Mouse (Mus musculus) forebrain, embryonic 14.5 days (tissue): ENCODE measurements around the gene Mcl1. TPM values are rescaled to one million over a fixed set of nuclear protein-coding genes. Genes with fewer than 3 reads are reported as not detected.

Experiments
- ATAC-seq: fragments of 200-750 bp; cut with Nextera tagmentation; 2 replicates; pipeline ENCODE4 v1.8.0; 2017; ENCODE audit warnings: mild to moderate bottlenecking, moderate library complexity
- DNase-seq: peaks from one replicate; pipeline ENCODE4 v3.0.0-alpha.2; 2015; ENCODE audit warnings: low spot score
- H3K27ac ChIP-seq: fragments of 300-500 bp; sonication (generic); 2 replicates; pipeline ENCODE4 v1.5.1; 2014; ENCODE audit warnings: low read depth, mild to moderate bottlenecking, control low read depth, low read length, moderate library complexity
- H3K27me3 ChIP-seq: fragments of 300-500 bp; sonication (generic); replicated peaks from 2 replicates; pipeline ENCODE4 v1.6.1; 2014; ENCODE audit warnings: low read length, control low read depth, mixed read lengths; ENCODE audit not compliant: control insufficient read depth, insufficient read depth
- H3K36me3 ChIP-seq: fragments of 300-500 bp; sonication (generic); 2 replicates; pipeline ENCODE4 v1.6.1; 2014; ENCODE audit warnings: low read length, control low read depth; ENCODE audit not compliant: control insufficient read depth, insufficient read depth
- H3K4me1 ChIP-seq: fragments of 300-500 bp; sonication (generic); 2 replicates; pipeline ENCODE4 v1.6.1; 2014; ENCODE audit warnings: antibody characterized with exemption, low read length, control low read depth; ENCODE audit not compliant: control insufficient read depth, insufficient read depth
- H3K4me2 ChIP-seq: fragments of 300-500 bp; sonication (generic); 2 replicates; pipeline ENCODE4 v1.6.1; 2014; ENCODE audit warnings: mild to moderate bottlenecking, control low read depth, low read length
- H3K4me3 ChIP-seq: fragments of 300-500 bp; sonication (generic); 2 replicates; pipeline ENCODE4 v1.5.1; 2014; ENCODE audit warnings: low read depth, low read length, control low read depth
- H3K9ac ChIP-seq: fragments of 300-500 bp; sonication (generic); 2 replicates; pipeline ENCODE4 v1.6.1; 2014; ENCODE audit warnings: mild to moderate bottlenecking, low read length, control low read depth, moderate library complexity
- H3K9me3 ChIP-seq: fragments of 300-500 bp; sonication (generic); replicated peaks from 2 replicates; pipeline ENCODE4 v1.6.1; 2016; ENCODE audit warnings: low read length, control low read depth, mixed read lengths; ENCODE audit not compliant: control insufficient read depth
- WGBS: fragments of 180-500 bp; shearing (Covaris S2); extraction: QIAGEN DNeasy Blood & Tissue Kit; methylation state at CpG from one replicate; pipeline ENCODE4 v1.1.7; 2014; 5-methylcytosine and 5-hydroxymethylcytosine counted together
- polyA plus RNA-seq: library from polyadenylated mRNA; unstranded; fragments of >200 nt; fragmentation: Nextera tagmentation; extraction: Ambion mirVana; gene quantifications from 2 replicates; pipeline ENCODE4 v1.2.1, GENCODE M21; 2014

The Mcl1 gene
- polyA plus RNA-seq, 1 experiment from 2014 or later = 50.8 TPM

DNA sequence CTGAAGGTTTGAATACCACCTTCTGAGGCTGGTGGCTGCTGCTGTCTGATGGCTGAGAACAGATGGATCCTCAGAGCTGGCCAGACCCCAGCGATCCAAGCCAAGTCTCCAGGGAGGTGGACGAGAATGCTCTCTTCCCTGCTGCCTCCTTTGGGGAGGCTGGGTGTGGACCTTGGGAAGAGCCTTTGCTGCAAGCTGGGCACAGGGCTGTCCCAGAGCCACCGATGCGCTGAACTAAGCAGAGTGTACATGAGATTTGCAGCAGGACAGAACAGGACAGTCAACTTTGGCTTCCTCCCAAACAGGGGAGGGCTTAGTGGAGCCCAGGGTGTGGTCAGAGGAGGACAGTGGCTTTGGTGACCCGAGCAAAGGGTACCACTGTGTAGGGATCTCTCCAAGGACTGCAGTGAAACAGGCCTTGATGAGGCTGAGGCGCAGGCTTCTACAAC, 41.7 kb downstream of the Mcl1 start:
- Histone ChIP-seq H3K9me3 (no peaks in the 10 kb centered on the region), H3K4me1 (peaks cover 8% of the 10 kb centered on the region), H3K36me3 (no peaks in the 10 kb centered on the region), H3K27me3 (no peaks in the 10 kb centered on the region), H3K4me2 (no peak overlapping the region), H3K4me3 (no peak overlapping the region), H3K27ac (no peak overlapping the region), H3K9ac (no peak overlapping the region)
- WGBS = 74% methylated on average over 6 of the region's 6 CpGs
- no peak for ATAC-seq
- DNase-seq = no peak

DNA sequence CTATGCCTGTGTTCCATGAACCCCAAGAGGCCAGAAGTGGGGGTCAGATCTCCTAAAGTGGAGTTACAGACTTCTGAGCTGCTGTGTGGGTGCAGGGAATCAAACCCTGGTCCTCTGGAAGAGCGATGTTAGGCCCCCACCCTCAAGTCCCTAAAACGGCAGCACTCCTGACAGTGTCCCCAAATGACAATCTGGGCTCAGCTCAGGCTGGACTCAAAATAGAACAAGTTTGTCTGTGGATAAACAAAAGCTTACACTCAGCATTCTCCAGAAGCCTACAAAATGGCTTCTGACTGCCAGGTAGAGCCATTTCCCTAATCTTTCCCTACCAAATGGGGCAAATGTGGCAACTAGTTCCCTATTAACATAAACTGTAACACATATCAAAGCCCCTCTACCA, 42.5 kb downstream of the Mcl1 start:
- 79% methylated on average over 2 of the region's 2 CpGs for WGBS
- peaks cover 8% of the 10 kb centered on the region for H3K4me1 ChIP-seq
- H3K4me3 ChIP-seq = no peak overlapping the region
- no peaks in the 10 kb centered on the region for H3K9me3 ChIP-seq
- no peaks in the 10 kb centered on the region for H3K36me3 ChIP-seq
- no peak overlapping the region for H3K27ac ChIP-seq
- no peak for DNase-seq
- no peak overlapping the region for H3K4me2 ChIP-seq
- no peak for ATAC-seq
- no peaks in the 10 kb centered on the region for H3K27me3 ChIP-seq
- no peak overlapping the region for H3K9ac ChIP-seq

DNA sequence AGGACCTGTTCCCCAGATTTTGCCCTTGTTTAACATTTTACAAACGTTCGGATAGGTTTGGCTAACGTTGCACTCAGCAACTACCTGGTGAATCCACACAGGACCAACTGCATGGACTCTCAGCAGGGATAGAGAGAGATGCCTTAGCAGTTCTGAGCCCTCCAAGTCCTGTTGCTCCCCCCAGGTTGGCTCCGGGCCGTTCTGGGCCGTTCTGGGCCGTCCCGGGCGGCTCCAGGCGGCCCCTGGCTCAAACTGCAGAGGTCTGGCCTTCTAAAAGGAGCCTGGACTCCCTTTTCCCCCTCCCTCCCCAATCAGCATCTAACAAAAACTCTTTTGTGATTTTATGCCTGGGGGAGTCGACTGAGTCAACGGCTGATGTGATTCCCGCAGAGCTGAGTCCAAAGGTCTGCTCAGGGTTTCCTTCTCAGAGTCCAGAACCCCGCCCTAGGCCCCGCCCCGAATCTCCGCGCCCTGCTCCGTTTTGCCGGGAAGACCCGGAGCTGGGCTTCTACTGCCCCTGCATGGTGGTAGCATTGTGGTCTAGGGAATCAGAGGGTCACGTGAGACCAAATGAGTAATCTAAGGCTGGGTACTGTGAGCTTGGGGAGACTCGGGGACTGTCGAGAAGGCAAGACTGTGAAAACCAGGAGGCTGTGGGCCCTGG, 43.4 kb downstream of the Mcl1 start:
- WGBS = 2% methylated on average over 24 of the region's 24 CpGs
- no peaks in the 10 kb centered on the region for H3K9me3 ChIP-seq
- DNase-seq (peak; percentile 70), ATAC-seq (peak; percentile 83)
- no peaks in the 10 kb centered on the region for H3K36me3 ChIP-seq
- peak overlapping the region; percentile 14 for H3K4me3 ChIP-seq
- H3K4me1 ChIP-seq = peaks cover 8% of the 10 kb centered on the region
- peak overlapping the region; percentile 62 for H3K9ac ChIP-seq
- H3K27me3 ChIP-seq = no peaks in the 10 kb centered on the region
- H3K4me2 ChIP-seq = peak overlapping the region; percentile 52
- no peak overlapping the region for H3K27ac ChIP-seq

DNA sequence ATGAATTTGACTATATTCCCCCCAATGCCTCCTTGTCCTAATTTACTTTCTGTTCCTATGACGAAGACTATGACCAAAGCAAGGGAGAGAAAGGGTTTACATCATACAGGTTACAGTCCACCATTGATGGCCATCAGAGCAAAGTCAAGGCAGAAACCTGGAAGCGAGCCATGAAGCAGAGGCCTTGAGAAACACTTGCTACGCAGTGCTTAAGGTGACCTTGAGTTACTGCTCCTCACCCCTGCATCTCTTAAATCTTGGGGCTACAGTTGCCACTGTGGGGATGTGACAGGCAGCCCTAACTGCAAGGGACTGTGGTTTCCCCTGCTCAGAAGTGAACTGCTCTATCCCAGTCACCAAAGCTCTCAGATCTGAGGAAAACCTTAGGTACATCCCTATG, 44.7 kb downstream of the Mcl1 start:
- H3K27ac ChIP-seq = no peak overlapping the region
- H3K36me3 ChIP-seq = no peaks in the 10 kb centered on the region
- H3K27me3 ChIP-seq = no peaks in the 10 kb centered on the region
- DNase-seq = no peak
- WGBS = 97% methylated on average over 3 of the region's 3 CpGs
- H3K4me3 ChIP-seq = no peak overlapping the region
- peaks cover 8% of the 10 kb centered on the region for H3K4me1 ChIP-seq
- no peak overlapping the region for H3K4me2 ChIP-seq
- no peak for ATAC-seq
- H3K9me3 ChIP-seq = no peaks in the 10 kb centered on the region
- no peak overlapping the region for H3K9ac ChIP-seq

DNA sequence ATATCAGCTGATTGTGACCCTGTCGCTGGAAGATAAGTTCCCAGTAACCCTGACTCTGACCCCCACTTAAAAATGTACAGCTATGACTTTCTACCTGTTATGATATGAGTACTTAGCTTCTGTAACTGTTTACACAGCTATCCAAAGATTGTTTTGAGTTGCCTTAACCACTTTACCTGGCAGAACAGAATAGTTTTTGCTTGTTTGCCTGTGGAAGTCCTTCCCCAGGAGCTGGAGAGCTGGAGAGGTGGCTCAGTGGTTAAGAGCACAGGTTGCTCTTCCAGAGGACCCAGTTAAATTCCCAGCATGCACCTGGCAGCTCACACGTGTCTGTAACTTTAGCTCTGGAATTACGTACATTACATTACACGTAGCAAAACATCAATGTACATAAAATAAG, 46.0 kb downstream of the Mcl1 start:
- 89% methylated on average over 4 of the region's 4 CpGs for WGBS
- no peak for ATAC-seq
- H3K27me3 ChIP-seq = no peaks in the 10 kb centered on the region

DNA sequence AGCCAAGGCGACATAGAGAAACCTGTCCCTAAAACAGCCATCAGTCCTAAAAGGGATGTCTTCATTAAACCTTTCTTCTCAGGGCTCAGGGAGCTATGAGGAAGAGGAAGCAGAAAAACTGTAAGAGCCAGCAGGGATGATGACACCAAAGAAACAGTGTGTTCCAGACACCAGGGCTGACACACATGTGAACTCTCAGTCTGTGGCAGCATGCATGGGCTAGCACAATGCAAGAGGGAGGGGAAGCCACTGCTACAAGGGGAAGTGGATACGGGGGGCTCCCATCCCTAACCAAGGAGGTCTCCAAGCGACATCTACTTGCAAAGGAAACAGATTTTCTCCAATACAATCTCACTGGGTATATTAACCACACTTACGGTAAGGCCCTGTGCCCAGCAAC, 47.7 kb downstream of the Mcl1 start:
- DNase-seq = no peak
- 91% methylated on average over 4 of the region's 4 CpGs for WGBS
- no peak overlapping the region for H3K27ac ChIP-seq
- no peaks in the 10 kb centered on the region for H3K36me3 ChIP-seq
- no peaks in the 10 kb centered on the region for H3K9me3 ChIP-seq
- no peaks in the 10 kb centered on the region for H3K27me3 ChIP-seq
- H3K4me1 ChIP-seq = peaks cover 8% of the 10 kb centered on the region
- ATAC-seq = no peak
- H3K4me3 ChIP-seq = no peak overlapping the region
- no peak overlapping the region for H3K9ac ChIP-seq
- H3K4me2 ChIP-seq = no peak overlapping the region

More for the DNA sequence above, 46.0 kb downstream of the Mcl1 start:
- H3K4me2 ChIP-seq = no peak overlapping the region
- no peak overlapping the region for H3K27ac ChIP-seq
- H3K4me1 ChIP-seq = peaks cover 8% of the 10 kb centered on the region
- no peak overlapping the region for H3K9ac ChIP-seq
- no peaks in the 10 kb centered on the region for H3K9me3 ChIP-seq
- H3K36me3 ChIP-seq = no peaks in the 10 kb centered on the region
- DNase-seq = no peak
- no peak overlapping the region for H3K4me3 ChIP-seq

DNA sequence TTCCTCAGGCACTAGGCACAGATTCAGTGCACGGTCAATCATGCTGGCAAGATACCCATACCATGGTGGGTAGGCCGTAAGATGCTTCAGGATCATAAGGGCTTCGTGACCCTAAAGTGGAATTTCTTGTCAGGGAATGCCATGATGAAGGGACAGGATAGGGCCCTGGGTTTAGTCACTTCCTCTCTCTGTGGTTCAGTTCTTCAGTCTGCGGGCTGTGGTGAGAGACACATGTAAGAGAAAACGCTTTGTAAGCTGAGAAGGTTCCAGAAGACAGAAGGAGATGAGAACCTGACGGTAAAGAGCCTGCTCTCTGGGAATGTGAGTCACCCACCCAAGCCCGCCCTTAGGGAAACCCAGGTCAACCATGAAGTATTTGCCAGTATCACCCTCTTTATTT, 48.9 kb downstream of the Mcl1 start:
- Histone ChIP-seq H3K9me3 (no peaks in the 10 kb centered on the region), H3K9ac (no peak overlapping the region), H3K27me3 (no peaks in the 10 kb centered on the region), H3K27ac (no peak overlapping the region), H3K4me1 (no peaks in the 10 kb centered on the region), H3K36me3 (no peaks in the 10 kb centered on the region), H3K4me3 (no peak overlapping the region), H3K4me2 (no peak overlapping the region)
- DNase-seq (no peak), ATAC-seq (no peak)
- WGBS = 95% methylated on average over 7 of the region's 7 CpGs

DNA sequence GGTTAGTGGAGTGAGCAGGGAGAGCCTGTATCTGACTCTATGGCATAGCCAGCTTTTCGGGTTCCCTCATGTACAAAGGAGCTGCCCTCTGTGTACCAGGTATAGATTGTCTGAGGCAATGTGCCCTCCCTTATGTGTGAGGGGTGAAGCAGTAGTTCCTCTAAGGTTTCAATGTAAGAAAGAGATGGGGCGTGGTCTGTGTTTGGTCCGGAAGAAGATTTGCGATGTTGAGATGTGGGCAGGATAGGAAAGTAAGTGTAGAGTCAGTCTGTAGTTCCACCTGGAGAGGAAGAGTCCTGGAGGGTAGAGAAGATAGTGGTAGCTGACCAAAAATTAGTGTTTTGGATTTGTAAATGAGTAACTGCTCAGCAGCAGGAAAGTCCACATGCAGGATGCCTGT, 50.5 kb downstream of the Mcl1 start:
- no peaks in the 10 kb centered on the region for H3K36me3 ChIP-seq
- H3K27ac ChIP-seq = no peak overlapping the region
- H3K27me3 ChIP-seq = no peaks in the 10 kb centered on the region
- H3K4me1 ChIP-seq = no peaks in the 10 kb centered on the region
- H3K9ac ChIP-seq = no peak overlapping the region
- H3K4me3 ChIP-seq = no peak overlapping the region
- H3K9me3 ChIP-seq = no peaks in the 10 kb centered on the region
- ATAC-seq = no peak
- no peak for DNase-seq
- H3K4me2 ChIP-seq = no peak overlapping the region
- 96% methylated on average over 4 of the region's 4 CpGs for WGBS

DNA sequence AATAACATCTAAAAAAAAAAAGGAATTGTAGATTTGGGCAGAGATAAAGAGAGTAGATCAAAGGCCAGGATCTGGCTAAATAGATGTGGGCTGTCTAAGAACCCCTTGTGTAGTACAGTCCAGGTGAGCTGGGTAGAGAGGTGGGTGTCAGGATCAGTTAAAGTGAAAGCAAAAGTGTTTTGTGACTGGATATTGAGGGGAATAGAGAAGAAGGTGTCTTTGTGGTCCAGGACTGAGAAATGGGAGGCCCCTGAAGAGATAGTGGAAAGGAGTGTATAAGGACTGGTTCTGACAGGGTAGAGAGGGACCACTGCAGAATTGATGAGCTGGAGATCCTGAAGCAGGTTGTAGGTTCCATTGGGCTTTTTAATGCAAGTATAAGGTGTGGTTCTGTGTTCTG, 51.4 kb downstream of the Mcl1 start:
- H3K9ac ChIP-seq = no peak overlapping the region
- H3K9me3 ChIP-seq = no peaks in the 10 kb centered on the region
- ATAC-seq (no peak), DNase-seq (no peak)
- no peak overlapping the region for H3K27ac ChIP-seq
- H3K4me3 ChIP-seq = no peak overlapping the region
- no peaks in the 10 kb centered on the region for H3K27me3 ChIP-seq
- H3K36me3 ChIP-seq = no peaks in the 10 kb centered on the region
- no peak overlapping the region for H3K4me2 ChIP-seq
- H3K4me1 ChIP-seq = no peaks in the 10 kb centered on the region
